Mouse (Mus musculus): ENCODE results near the gene Prmt3. TPM values are rescaled to one million over a fixed set of nuclear protein-coding genes. Genes with fewer than 3 reads are reported as not detected.

Prmt3 gene
- total RNA-seq, 1 experiment from 2014 or later = 34.1 TPM

- no peak for DNase-seq
These were observed 19.0 kb downstream of the Prmt3 start for GRCm38 (mm10) chr7:49797171-49797570.

GRCm38 (mm10) chr7:49803511-49803910 is 25.4 kb downstream of the Prmt3 start:
- no peak for DNase-seq

DNA sequence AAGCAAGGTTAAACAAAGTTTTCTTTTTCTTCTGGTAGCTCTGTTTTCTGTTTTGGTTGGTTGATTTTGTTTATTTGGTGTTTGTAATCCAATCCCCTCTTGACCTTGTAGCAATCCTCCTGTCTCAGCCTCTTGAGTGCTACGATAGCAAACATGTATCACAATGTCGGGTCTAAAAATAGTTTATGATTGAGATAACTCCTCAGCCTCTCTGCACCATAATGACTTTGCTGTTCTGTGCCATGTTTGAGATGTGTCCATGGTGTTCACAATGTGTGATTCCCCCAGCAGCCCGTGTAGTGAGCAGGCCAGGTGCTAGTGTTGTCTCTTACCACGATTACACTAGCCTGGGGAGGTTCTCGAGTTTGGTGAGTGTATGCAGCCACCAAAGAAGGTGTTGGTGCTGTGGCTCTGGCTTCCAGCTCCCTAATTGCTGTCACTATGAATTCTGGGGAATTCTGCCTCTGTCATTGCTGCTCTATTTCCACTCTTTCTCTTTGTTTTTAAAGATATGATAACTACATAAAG is 26.6 kb downstream of the Prmt3 start:
- no peak for DNase-seq

DNA sequence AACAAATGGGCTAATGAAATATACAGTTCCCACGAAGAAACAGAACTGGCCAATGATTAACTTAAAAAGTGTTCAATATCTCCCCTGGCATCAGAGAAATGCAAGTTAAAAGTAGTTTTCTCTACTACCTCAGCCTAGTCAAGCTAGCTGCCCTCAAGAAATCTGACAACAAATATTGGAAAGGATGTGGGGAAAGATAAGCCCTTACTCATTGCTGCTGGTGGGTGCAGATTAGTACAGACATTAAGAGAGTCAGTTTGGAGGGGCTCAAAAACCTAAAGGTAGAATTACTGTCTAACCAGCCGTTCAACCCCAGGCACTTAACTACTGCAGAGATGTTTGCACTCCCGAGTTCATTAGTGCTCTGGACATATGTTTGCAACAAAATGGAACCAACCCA is 27.5 kb downstream of the Prmt3 start:
- no peak for DNase-seq

DNA sequence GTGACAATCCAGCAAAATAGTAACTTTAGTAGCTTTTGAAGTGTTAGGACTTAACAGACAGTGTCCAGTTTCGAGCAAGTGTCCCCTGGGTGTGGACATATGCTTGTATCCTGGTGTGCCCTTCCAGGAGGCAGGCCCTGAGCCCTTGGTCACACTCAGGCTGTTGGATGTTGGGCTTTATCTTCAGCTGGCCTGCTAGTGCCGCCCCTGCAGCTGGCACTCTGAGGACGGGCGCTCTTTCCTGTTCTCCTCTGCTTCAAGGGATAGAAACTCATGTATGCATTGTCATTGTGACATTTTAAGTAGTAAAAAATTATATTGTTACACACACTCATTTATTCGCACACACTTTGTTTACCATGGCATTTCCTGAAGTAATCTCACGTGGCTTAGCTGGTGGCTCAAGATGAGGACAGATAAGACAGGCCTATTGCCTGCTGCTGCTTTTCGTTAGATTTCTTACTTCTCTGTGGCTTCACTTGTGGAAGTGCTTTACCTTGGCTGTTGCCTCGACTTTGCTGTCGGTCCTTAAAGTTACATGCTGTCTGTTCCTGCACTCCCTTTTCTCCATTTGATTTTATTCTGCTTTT is 29.0 kb downstream of the Prmt3 start:
- DNase-seq = no peak

- DNase-seq = no peak
These were observed 29.9 kb downstream of the Prmt3 start for GRCm38 (mm10) chr7:49807846-49808622.

GRCm38 (mm10) chr7:49809100-49809499 is 31.0 kb downstream of the Prmt3 start:
- DNase-seq = no peak

- DNase-seq = no peak
These were observed 31.4 kb downstream of the Prmt3 start for GRCm38 (mm10) chr7:49809562-49809961.

GRCm38 (mm10) chr7:49811346-49811745 is 33.2 kb downstream of the Prmt3 start:
- no peak for DNase-seq

DNA sequence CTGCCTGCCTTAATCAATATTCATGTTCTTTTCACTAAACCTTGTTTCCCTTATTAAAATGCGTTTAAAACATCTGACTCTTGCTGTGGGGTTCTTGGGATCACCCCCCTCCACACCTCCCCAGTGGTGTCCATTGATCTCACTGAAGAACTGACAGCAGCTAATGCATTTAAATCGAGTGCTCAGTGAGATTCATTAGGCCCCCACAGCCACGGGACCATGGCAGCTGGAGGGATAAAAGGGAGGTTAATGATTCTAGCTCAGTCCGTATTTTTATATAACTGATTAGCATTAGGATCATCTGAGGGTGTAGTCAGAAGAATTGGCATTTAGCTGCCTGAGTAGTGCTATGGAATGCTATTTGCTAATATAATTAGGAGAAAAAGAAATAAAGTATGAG is 41.2 kb downstream of the Prmt3 start:
- DNase-seq = no peak

- DNase-seq = no peak
These were observed 43.2 kb downstream of the Prmt3 start for GRCm38 (mm10) chr7:49821370-49821769.

GRCm38 (mm10) chr7:49822028-49822427 is 43.9 kb downstream of the Prmt3 start:
- no peak for DNase-seq

- DNase-seq = no peak
These were observed 45.4 kb downstream of the Prmt3 start for GRCm38 (mm10) chr7:49823595-49823994.

DNA sequence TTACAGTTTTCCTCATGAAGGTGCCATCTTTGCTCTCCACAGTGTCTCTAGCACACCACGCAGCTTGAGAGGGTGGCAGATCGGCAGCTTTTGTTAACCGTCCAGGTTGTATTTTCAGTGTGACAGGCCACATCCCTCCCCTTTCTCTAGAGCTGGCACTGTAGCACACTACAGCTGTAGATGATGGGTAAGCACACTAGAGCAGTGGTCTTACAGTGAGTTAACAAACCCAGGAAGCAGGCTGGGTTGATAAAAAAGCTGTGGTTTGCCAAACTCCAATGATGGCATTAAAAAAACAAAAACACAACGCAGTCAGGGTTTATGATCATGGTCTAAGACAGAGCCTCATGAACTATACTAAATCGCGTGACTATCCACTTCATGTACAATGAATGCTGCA is 45.9 kb downstream of the Prmt3 start:
- no peak for DNase-seq

- no peak for DNase-seq
These were observed 46.4 kb downstream of the Prmt3 start for GRCm38 (mm10) chr7:49824581-49824980.

DNA sequence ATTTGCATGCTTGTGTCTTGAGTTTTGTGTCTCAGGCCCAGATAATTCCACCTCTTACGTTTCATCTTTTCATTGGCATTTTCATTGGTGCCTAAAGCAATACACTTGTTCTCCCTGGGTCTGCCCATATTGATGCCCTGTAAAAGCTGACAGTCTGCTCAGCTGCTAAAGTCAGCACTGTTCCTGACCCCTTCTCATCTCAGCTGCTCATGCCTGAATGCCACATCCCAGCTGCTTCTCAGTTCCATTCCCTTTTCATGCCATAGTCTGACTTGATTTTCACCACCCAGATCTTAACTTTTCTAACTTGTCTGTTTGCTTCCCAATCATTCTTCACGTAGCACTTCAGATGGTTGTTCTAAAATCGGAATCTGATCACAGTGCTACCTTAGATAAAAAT is 47.3 kb downstream of the Prmt3 start:
- DNase-seq = no peak

GRCm38 (mm10) chr7:49827920-49828319 is 49.8 kb downstream of the Prmt3 start:
- DNase-seq = no peak

DNA sequence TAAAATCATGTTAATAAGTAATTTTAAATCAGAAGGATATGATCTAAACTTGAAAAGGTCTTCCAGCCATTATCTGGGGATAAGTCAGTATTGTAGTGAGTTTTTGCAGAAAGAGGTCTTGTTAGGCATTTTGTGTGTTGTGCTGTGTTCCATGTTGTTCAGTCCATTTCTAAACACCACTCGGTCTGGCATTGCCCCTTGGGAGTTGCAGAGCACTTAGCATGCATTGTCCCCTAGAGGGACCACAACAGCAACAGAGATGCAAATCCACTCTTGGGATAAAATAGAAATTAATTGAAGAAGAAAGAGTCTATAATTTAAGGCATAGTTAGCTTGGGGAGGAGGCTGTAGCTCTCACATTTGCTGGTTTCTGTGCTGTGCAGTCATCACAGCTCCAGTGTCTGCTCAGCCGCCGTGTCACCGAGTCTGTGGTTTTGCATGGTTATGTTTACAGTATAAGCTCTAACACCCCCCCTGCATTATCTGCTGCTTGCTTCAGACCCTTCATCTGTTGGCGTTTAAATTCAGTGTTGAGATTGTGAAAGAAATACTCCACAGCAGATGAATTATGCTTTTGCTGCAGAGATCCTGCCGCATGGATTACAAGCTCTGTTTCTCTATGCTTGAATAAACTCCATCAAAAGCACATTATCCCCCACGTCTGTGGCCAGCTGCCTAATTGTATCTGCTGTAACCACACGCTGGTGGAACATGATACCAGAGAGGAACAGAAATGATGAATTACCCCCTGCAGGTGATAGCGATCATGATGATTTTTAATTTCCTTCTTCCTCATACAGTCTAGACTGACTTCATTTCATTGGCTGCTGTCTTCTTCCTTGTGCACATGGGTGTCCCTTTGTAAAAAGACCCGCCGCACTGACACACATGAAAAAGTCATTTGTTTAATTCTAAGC is 64.5 kb downstream of the Prmt3 start:
- DNase-seq = no peak

- no peak for DNase-seq
These were observed 65.3 kb downstream of the Prmt3 start for GRCm38 (mm10) chr7:49843304-49843933.

GRCm38 (mm10) chr7:49847939-49848338 is 69.8 kb downstream of the Prmt3 start:
- DNase-seq = no peak

DNA sequence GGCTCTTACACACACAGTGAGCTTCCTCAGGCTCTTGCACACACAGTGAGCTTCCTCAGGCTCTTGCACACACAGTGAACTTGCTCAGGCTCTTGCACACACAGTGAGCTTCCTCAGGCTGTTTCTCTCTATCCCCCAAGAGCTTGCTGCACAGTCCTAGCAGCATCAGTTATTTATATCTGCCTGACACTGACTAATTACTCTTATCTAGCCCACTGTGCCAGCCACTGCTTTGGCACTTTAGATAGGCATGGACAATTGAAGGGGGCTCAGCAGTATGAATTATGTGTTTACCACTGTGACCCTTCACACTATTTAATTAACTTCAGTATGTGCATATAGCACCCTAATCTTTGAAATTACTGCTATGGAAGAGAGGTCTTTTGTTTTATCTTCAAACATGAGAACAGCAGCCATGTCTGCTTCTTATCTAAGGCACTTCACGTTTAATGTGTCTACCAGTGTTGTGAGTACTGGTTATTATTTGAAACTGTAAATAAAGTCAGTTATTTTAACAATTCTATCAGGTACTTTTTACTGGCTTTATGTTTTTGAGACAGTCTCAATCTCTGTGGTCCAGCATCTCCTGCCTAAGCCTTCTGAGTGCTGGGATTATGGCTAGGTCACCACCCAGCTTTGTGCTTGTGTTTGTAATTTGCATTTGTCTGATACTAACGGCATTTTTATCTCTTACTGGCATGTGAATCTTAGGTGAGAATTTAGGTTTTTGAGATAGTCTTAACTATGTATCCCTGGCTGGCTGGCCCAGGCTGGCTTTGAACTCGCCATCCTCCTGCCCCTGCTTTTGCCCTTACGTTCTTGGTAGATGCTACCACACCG is 75.4 kb downstream of the Prmt3 start:
- DNase-seq = no peak

Measured in adrenal gland, postnatal 25 days (tissue).